Comparison of ENCODE assay signal across 37 mouse cellular contexts in the genomic region with DNA sequence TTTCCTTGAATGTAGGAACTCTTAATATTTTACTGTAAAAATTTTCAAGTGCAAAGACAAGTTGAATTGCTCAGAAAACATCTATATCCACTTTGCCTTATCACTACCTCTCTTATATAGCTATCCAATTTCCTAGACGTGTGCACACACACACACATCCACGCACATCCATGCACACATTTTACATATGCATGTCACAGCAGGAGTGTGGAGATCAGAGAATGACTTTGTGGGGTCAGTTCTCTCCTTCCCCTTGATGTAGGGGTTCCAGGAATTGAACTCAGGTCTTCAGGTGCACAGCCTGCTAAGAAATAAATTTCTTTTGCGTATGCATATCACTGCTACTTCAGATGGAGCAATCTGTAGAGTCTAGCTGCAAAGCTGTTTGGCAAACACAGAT. TPM values are rescaled to one million over a fixed set of nuclear protein-coding genes. Genes with fewer than 3 reads are reported as not detected.
"Had no signal": no experiment of that assay in that cellular context is flagged by ENCODE, and none has a peak within 500 bp of the region (broad histone marks: within the 10 kb centered on the region; RNA-seq: fewer than 3 reads in every experiment).

No protein-coding gene starts in this region.

- ATAC-seq: hindbrain, embryonic 16.5 days; inflammation-experienced regulatory T-cells, adult 6 months; intestine, embryonic 15.5 days; intestine, postnatal 0 days; liver, embryonic 12.5 days had no signal

- H3K9ac ChIP-seq: heart, embryonic 12.5 days; hindbrain, embryonic 12.5 days; hindbrain, embryonic 14.5 days; intestine, embryonic 15.5 days; limb, embryonic 13.5 days; limb, embryonic 15.5 days; liver, embryonic 12.5 days; liver, embryonic 14.5 days had no signal

- DNase-seq: gastrocnemius, postnatal 10 days; gastrocnemius, postnatal 25 days; heart, postnatal 10 days; heart, postnatal 4 days; kidney, adult 18-20 months; kidney, adult 8-10 months; kidney, postnatal 10 days; kidney, postnatal 25 days; kidney, postnatal 4 days; left cerebral cortex, postnatal 4 days had no signal

- H3K36me3 ChIP-seq: heart, embryonic 10.5 days; heart, embryonic 12.5 days; hindbrain, embryonic 10.5 days; hindbrain, embryonic 12.5 days; intestine, embryonic 15.5 days; limb, embryonic 13.5 days; limb, embryonic 15.5 days; liver, embryonic 12.5 days had no signal

- H3K4me1 ChIP-seq: heart, embryonic 10.5 days; heart, embryonic 12.5 days; intestine, embryonic 15.5 days; limb, embryonic 13.5 days; limb, embryonic 15.5 days; liver, embryonic 12.5 days had no signal

- H3K4me3 ChIP-seq: heart, embryonic 10.5 days; heart, embryonic 12.5 days; hindbrain, embryonic 10.5 days; hindbrain, embryonic 12.5 days; intestine, embryonic 15.5 days; layer of hippocampus, adult 2 months; left cerebral cortex, adult 2 months; limb, embryonic 13.5 days; limb, embryonic 15.5 days; liver, embryonic 12.5 days had no signal

- H3K27me3 ChIP-seq: heart, embryonic 12.5 days; hindbrain, embryonic 12.5 days; intestine, embryonic 15.5 days; limb, embryonic 13.5 days; limb, embryonic 15.5 days had no signal

- H3K27ac ChIP-seq: heart, embryonic 10.5 days; hindbrain, embryonic 10.5 days; hindbrain, embryonic 12.5 days; hindbrain, embryonic 14.5 days; intestine, embryonic 15.5 days; layer of hippocampus, adult 2 months; left cerebral cortex, adult 2 months; limb, embryonic 13.5 days; limb, embryonic 15.5 days; liver, embryonic 12.5 days; liver, embryonic 14.5 days had no signal

RNA-seq across cellular contexts. Expression of gene Pla2g10, which starts 17.3 kb away (rescaled TPM):
- total RNA-seq: gastrocnemius, adult 18-20 months; gastrocnemius, postnatal 10 days; gastrocnemius, postnatal 25 days; gastrocnemius, postnatal 4 days; granulocyte monocyte progenitor cell, adult 5-6 weeks; heart, postnatal 10 days; heart, postnatal 25 days; heart, postnatal 4 days; layer of hippocampus, adult 2 months; layer of hippocampus, postnatal 10 days; layer of hippocampus, postnatal 25 days; left cerebral cortex, adult 2 months; left cerebral cortex, postnatal 10 days; left cerebral cortex, postnatal 25 days; left cerebral cortex, postnatal 4 days; liver, adult 2 months had no signal
- polyA plus RNA-seq: heart, embryonic 14.5 days; kidney, embryonic 14.5 days; limb, embryonic 11.5 days; liver, adult 2 months had no signal
